Mouse (Mus musculus) megakaryocyte progenitor cell, adult 5-6 weeks (primary cell): ENCODE data around the gene Nphp4. TPM values are rescaled to one million over a fixed set of nuclear protein-coding genes. Genes with fewer than 3 reads are reported as not detected.

Experiments used
- ATAC-seq: replicated peaks from 2 replicates; pipeline ENCODE4 v1.8.0; 2016; ENCODE audit warnings: mild to moderate bottlenecking, moderate TSS enrichment, inconsistent platforms; ENCODE audit not compliant: poor library complexity
- total RNA-seq, 2 experiments: library from RNA; stranded (forward) in 1 of 2; stranded (reverse) in 1 of 2; fragments of 157-497, 149-512 nt in 1 of 2; fragments of 200-1000 nt in 1 of 2; gene quantifications; 2 replicates each; pipeline versions ENCODE4 v1.2.3 to v1.2.4; 2015 to 2017

Nphp4 gene
- total RNA-seq (2015) (0.39 and 0.72 TPM in 2 replicates), total RNA-seq (2017) (0.12 and 0.14 TPM in 2 replicates)

DNA sequence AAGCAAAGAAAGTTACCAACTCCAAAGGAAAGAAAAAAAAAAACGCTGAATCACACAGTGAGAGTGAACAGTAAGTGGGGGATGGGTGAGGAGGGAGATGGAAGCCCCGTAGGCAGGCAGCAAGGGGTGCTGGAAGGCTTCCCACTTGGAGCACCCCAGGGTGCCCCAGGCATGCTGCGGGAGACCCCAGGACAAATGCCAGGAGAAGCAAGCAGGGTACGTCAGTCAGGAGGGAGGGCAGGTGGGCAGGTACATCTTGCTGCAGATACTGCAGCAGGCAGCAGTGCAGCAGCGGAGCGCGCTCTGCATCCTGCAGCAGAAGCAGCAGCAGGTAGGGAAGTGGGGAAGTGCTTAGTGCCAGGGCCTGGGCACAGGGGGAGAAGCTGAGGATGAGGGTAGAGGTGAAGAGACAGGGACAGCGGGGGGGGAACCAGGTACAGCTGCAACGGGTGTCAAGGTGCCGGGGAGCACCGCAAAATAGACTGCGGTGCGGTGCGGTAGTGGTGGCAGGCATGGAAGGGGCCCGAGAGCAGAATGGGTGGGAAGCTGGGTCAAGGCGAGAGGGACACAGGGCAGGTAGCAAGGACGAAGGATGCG lies at the start of gene Nphp4:
TSS of gene Nphp4 (plus strand) at position 280 of the 597 bp plus-strand sequence.
- ATAC-seq, result no peak

GRCm38 (mm10) chr4:152428259-152428658 lies 48.2 kb upstream of the Nphp4 start:
- ATAC-seq, result 0 out of 2 replicates have a peak, but pooled peaks have one; percentile 17

DNA sequence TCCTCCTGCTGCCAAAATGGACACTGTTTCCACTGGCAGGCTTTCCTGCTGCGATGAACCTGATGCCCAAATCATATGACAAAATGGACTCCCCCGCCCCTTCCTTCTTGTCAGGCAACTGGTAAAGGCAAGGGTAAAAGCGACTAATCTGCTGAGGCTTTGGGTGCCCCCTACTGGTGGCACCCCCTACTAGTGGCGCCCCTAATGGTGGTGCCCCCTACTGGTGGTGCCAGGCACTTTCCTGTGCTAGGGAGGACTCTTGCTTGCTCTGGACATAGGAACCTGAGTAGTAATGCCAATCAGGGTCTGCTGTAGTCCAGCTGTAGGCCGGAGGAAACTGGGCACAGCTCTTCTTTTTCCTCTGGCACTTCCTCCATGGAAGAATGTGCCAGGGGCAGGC lies 44.2 kb upstream of the Nphp4 start:
- peak; percentile 51 for ATAC-seq

DNA sequence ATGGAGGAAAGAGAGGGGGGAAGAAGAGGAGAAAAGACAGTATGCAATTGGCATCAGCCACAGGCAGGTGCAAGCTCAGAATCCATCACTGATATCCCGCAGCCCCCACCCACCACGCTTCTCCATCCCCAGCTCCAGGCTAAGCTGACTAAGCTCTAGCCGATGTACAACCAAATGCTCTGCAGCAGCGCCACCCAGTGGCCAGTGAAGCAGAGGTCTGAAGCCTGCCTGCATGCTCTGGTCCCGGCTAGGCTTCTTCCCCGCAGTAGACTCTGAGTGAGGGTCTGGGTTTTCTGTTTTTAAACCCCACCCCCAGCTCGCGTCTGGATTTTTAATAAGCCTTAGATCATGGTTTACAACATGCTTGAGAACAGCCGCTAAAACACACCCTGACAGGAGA lies 41.7 kb upstream of the Nphp4 start:
- ATAC-seq, result peak; percentile 85

DNA sequence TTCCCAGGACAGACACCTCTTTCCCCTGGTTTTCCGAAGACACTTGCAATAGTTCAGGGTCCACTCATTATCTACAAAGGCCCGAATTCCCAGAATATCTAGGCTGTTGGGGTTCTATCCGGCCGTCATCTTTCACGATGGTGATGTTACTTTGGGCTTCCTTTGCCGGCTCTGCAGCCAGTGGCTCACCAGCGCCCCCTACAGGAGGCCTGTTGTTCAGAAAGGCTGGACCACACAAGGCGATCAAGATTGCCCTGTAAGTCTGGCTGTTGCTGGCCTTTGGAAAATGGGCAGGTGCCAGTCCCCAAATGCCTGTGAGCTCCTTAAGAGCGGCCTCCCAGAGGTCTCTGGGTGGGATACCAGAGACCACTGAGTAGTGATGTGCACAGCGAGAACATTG lies 41.3 kb upstream of the Nphp4 start:
- ATAC-seq, result peak; percentile 76

DNA sequence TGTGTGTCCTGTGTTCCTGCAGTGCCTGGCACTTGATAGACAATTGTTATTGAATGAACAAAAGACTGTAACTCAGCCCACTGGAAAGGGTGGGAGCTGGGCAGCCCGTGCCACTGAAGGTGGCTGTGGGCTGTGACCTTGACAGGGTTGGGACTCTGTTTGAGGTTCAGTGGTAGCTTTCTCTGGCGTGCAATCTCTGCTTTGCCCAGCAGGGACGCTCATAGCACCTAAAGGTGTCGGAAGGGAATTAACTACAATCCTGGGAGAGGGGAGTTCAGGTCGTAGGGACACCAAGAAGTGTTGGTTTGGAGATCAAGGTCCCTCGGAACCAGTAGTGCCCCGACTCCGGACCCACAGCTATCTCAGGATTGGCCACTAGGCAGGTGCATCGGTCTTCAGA lies 35.6 kb upstream of the Nphp4 start:
- peak; percentile 59 for ATAC-seq

DNA sequence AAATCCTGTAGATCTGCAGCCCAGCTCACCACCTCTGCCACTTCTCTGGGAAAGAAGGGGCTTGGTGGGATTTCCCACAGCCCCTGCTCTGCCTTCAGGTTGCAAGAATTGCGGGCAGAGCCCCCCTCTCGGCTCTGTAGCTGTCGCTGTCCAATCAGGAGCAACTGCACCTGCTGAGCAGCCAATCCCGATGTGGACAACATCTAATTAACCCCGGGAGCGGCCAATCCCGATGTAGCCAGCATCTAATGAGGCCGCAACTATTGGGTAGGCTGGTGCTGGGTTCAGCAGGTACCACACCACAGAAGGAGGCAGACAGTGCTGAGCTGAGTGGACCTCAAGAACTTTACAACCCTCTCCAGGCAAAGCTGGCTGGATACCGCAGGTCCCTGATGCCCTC lies 35.0 kb upstream of the Nphp4 start:
- ATAC-seq, result no peak

- peak; percentile 59 for ATAC-seq
Observed at GRCm38 (mm10) chr4:152446178-152446577, 30.3 kb upstream of the Nphp4 start.

DNA sequence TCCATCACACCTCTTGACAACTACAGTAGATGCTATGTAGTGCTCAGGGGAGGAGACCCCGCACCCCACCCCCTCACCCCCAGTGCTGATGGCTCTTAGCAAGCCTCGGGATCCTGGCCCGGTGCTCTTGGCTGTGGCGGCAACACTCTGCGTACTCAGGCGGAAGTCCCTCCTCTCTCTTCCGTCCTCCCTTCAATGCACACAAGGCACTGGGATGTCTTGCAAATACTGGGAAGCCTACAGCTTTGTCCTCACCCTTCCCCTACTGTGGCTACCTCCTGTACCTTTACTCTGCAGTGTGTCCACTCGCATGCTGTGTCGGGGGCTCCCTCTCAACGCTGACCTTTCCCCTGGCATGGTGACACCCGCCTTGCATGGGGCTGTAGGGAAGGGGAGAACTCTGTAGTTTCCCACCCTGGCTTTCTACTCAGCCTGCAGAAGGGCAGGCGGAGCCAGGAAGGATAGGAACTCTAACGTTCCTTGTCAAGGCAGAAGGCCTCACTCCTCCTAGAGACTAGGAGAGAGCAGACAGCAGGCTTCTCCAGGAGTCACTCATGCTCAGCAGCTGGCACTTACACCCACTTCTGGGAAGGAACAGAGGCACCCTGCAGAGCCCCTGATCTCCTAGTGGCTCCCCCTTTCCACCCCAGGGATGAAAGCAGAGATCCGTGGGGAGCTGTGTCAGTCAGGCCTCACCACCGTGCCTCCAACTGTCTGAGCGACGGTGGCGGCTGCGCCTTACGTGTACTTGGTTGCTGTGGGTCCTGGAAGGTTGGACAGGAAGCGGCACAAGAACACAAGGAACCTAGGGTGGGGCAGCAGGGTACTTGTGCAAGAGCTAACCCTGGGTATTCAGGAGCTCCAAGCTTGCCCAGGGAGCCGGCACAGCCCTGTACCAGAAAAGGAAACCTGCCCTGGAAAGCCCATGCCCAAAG lies 28.5 kb upstream of the Nphp4 start:
- peak; percentile 61 for ATAC-seq

GRCm38 (mm10) chr4:152448666-152449018 lies 27.9 kb upstream of the Nphp4 start:
- peak; percentile 84 for ATAC-seq

GRCm38 (mm10) chr4:152451371-152451770 lies 25.1 kb upstream of the Nphp4 start:
- no peak for ATAC-seq

- ATAC-seq, result no peak
Observed at GRCm38 (mm10) chr4:152453079-152453478, 23.4 kb upstream of the Nphp4 start.

GRCm38 (mm10) chr4:152454153-152454552 lies 22.4 kb upstream of the Nphp4 start:
- ATAC-seq, result no peak

GRCm38 (mm10) chr4:152456609-152457008 lies 19.9 kb upstream of the Nphp4 start:
- ATAC-seq, result no peak

DNA sequence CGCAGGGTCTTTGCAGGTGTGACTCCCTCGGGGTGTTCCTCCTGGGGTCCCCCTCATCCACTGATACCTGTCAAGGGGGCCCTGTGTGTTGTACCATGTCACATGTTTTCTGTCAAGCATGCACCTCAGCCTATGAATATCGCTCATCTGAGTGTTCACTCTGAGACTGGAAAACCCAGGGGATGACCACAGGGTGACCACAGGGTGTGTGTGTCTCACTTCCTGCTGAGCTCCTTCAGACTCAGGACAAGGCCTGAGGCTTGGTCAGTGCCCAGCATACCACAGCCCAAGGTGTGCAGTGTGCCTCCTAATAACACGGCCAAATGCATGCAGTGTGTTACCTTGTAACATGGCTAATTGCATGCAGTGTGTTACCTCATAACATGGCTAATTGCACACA lies 18.8 kb upstream of the Nphp4 start:
- no peak for ATAC-seq

DNA sequence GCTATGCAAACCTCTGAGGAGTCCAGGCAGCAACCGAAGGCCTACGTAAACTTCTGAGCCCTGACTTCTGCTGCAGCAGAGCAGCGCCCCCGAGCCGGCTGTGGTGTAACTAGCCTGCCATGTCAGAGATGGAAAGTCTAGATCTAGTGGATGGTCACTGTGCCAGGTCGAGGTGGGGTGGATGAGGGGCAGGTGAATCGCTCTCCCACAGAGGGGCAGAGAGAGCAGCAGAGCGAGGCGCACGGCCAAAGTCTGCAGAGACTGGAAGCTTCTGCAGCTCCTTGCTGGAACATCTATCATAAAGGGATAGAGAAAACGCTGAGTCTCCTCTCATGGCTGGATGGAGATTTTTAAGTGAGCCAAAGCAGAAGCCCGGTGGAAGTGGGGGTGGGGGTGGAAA lies 14.0 kb upstream of the Nphp4 start:
- ATAC-seq, result no peak

- no peak for ATAC-seq
Observed at GRCm38 (mm10) chr4:152463147-152463546, 13.4 kb upstream of the Nphp4 start.

DNA sequence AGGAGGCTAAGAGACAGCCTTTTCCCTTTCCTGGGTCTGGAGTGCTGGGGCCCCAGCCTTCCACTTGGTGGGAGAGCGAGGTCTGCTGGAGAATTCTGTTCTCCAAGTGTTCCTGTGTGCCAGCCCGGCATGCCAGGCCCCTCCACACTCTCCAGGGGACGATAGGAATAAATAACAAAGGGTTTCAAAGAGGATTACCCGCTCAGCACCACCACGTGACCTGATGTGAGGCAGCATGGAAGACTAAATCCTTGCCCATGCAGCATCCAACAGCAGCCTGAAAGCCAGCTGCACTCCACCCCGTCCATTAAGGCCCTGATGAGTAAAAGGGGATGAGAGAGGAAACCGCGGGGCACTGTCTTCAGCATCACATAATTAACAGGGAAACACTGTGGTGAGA lies 11.4 kb upstream of the Nphp4 start:
- no peak for ATAC-seq

GRCm38 (mm10) chr4:152466601-152467000 lies 9.9 kb upstream of the Nphp4 start:
- no peak for ATAC-seq

DNA sequence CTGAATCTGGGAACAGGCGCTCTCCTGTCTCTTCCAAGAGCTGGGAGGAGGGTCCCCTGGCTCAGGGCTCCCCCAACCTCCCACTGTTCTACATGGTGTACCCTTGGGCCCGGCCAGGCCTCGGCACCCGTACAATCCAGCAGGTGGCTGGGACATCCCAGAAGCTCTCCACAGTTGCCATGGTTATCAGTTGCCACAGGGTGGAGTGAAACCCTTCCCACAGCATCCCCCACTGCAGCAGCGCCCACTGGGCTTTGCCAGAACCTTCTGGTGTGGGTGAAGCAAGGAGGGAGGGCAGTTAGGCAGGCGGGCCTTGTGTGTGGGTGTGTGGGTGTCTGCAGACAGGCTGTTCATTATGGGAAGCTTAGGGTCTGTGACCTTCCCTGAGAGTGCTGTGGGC lies 8.6 kb upstream of the Nphp4 start:
- no peak for ATAC-seq

GRCm38 (mm10) chr4:152475941-152476340 lies 565 bp upstream of the Nphp4 start:
- ATAC-seq, result no peak

GRCm38 (mm10) chr4:152477106-152477465 lies 580 bp downstream of the Nphp4 start:
- no peak for ATAC-seq
